Mouse (Mus musculus) bone marrow, adult 2 months (tissue): Measurements from ENCODE around the gene Ccdc40. TPM values are rescaled to one million over a fixed set of nuclear protein-coding genes. Genes with fewer than 3 reads are reported as not detected.
"Not testable (repeated sequence)": the region's sequence is repeated elsewhere in the genome, so short reads cannot be mapped to it uniquely, and the experiment has no call there.

Source experiments
- H3K27ac ChIP-seq: fragments of 200-500 bp; 2 replicates; pipeline ENCODE4 v1.5.1; 2012; ENCODE audit warnings: low read depth, mild to moderate bottlenecking, control low read depth, inconsistent platforms, low read length; ENCODE audit not compliant: control insufficient read depth, poor library complexity, insufficient read depth
- H3K4me1 ChIP-seq: fragments of 200-500 bp; 2 replicates; pipeline ENCODE4 v1.6.1; 2011; ENCODE audit warnings: low read length; ENCODE audit not compliant: control insufficient read depth, insufficient read depth
- H3K4me3 ChIP-seq: fragments of 200-500 bp; replicated peaks from 2 replicates; pipeline ENCODE3; 2011; ENCODE audit warnings: mild to moderate bottlenecking, low read depth, low read length, control low read depth; ENCODE audit not compliant: control insufficient read depth
- CTCF ChIP-seq: fragments of 200-500 bp; IDR thresholded peaks from 2 replicates; pipeline ENCODE4 v1.5.1; 2011; ENCODE audit warnings: low read length, control low read depth; ENCODE audit not compliant: control insufficient read depth, insufficient read depth
- POLR2A ChIP-seq: fragments of 200-500 bp; IDR thresholded peaks from 2 replicates; pipeline ENCODE4 v1.6.1; 2011; ENCODE audit warnings: low read depth, mild to moderate bottlenecking, control low read depth, low read length, borderline replicate concordance; ENCODE audit not compliant: control insufficient read depth
- WGBS: fragments of 180-500 bp; shearing (Covaris S2); methylation state at CpG from one replicate; pipeline ENCODE4 v1.1.7; 2018; 5-methylcytosine and 5-hydroxymethylcytosine counted together
- polyA plus RNA-seq: library from polyadenylated mRNA; stranded (reverse); fragments of >200 nt; gene quantifications from 2 replicates; pipeline ENCODE4 v1.2.4, GENCODE M21; 2011; ENCODE audit warnings: low replicate concordance; ENCODE audit not compliant: missing spikeins, insufficient read depth, insufficient read length

Ccdc40 gene
- polyA plus RNA-seq, 1 experiment, result 0.90 TPM

- 0 out of 2 replicates have a peak, but pooled peaks have one; percentile 3 for TF ChIP-seq CTCF
- WGBS, result 57% methylated on average over 3 of the region's 3 CpGs
- not testable (repeated sequence) for H3K4me3 ChIP-seq, H3K27ac ChIP-seq, H3K4me1 ChIP-seq
Observed at GRCm38 (mm10) chr11:119272492-119272891, 44.1 kb downstream of the Ccdc40 start.

- WGBS, result 85% methylated on average over 8 of the region's 8 CpGs
- Histone ChIP-seq H3K4me1 (no peaks in the 10 kb centered on the region), H3K4me3 (no peak overlapping the region), H3K27ac (no peak overlapping the region)
- TF ChIP-seq POLR2A, result no peak
- peak; percentile 38; the same call in 1 of the 2 replicates for TF ChIP-seq CTCF
Observed at GRCm38 (mm10) chr11:119273186-119273930, 45.0 kb downstream of the Ccdc40 start.

- Histone ChIP-seq H3K4me3 (no peak overlapping the region), H3K4me1 (no peaks in the 10 kb centered on the region), H3K27ac (no peak overlapping the region)
- 87% methylated on average over 15 of the region's 15 CpGs for WGBS
- TF ChIP-seq CTCF, result no peak
- TF ChIP-seq POLR2A, result no peak
Observed at GRCm38 (mm10) chr11:119281030-119281429, 52.7 kb downstream of the Ccdc40 start.

- H3K27ac ChIP-seq, result no peak overlapping the region
- no peak overlapping the region for H3K4me3 ChIP-seq
- no peak for TF ChIP-seq POLR2A
- TF ChIP-seq CTCF, result no peak
- H3K4me1 ChIP-seq, result no peaks in the 10 kb centered on the region
- WGBS, result 57% methylated on average over 9 of the region's 9 CpGs
Observed at GRCm38 (mm10) chr11:119285791-119286527, 57.6 kb downstream of the Ccdc40 start.

GRCm38 (mm10) chr11:119287207-119287992 lies 59.0 kb downstream of the Ccdc40 start:
- Histone ChIP-seq H3K4me3 (no peak overlapping the region), H3K27ac (no peak overlapping the region), H3K4me1 (no peaks in the 10 kb centered on the region)
- TF ChIP-seq POLR2A (no peak; the same call in 1 of the 2 replicates), CTCF (no peak)
- WGBS, result 91% methylated on average over 20 of the region's 20 CpGs

- not testable (repeated sequence) for H3K27ac ChIP-seq, H3K4me3 ChIP-seq, H3K4me1 ChIP-seq
- 95% methylated on average over 8 of the region's 8 CpGs for WGBS
Observed at GRCm38 (mm10) chr11:119292861-119293260, 64.5 kb downstream of the Ccdc40 start.

- WGBS, result 22% methylated on average over 6 of the region's 6 CpGs
- peaks cover 2% of the 10 kb centered on the region for H3K4me1 ChIP-seq
- TF ChIP-seq POLR2A (no peak), CTCF (no peak)
- H3K4me3 ChIP-seq, result no peak overlapping the region
- H3K27ac ChIP-seq, result no peak overlapping the region
Observed at GRCm38 (mm10) chr11:119297996-119298395, 69.6 kb downstream of the Ccdc40 start.

GRCm38 (mm10) chr11:119298917-119299316 lies 70.5 kb downstream of the Ccdc40 start:
- H3K27ac ChIP-seq, result no peak overlapping the region
- peak overlapping the region; percentile 96 for H3K4me3 ChIP-seq
- 9% methylated on average over 7 of the region's 7 CpGs for WGBS
- no peak for TF ChIP-seq POLR2A
- TF ChIP-seq CTCF, result no peak
- H3K4me1 ChIP-seq, result peaks cover 2% of the 10 kb centered on the region
